Mouse (Mus musculus) hindlimb bud, embryonic 11.5 days (tissue): ENCODE measurements at regions not wholly inside any gene's neighbourhood (a gene's known extent, or its start where the extent isn't known, plus 50 kb on each side); places are given as distances from the start of the nearest gene placed in this dataset.
"Not testable (repeated sequence)": the region's sequence is repeated elsewhere in the genome, so short reads cannot be mapped to it uniquely, and the experiment has no call there.

Source experiments
- DNase-seq: peaks from one replicate; pipeline ENCODE4 v3.0.0-alpha.2; 2012; ENCODE audit warnings: low read depth, low spot score; ENCODE audit errors: extremely low spot score

DNA sequence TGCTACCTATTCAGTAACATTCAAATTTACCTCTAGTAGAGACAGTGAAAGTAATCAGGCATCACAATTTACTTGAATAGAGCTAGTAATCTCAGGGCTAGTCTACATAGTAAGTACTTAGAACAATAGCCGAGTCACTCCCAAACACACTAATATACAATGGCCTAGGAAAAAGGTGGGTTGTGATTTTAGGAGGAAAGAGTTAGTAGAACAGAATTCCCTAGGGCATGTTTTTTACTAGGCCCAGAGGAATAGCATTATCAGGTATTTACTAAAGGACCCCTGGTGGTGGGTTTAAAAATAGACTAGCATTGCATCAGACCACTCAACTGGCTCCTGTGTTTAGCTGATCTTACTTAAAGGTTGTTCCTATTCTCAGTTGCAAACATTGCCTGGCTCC is 535.8 kb downstream of the Mat2b start:
- not testable (repeated sequence) for DNase-seq

DNA sequence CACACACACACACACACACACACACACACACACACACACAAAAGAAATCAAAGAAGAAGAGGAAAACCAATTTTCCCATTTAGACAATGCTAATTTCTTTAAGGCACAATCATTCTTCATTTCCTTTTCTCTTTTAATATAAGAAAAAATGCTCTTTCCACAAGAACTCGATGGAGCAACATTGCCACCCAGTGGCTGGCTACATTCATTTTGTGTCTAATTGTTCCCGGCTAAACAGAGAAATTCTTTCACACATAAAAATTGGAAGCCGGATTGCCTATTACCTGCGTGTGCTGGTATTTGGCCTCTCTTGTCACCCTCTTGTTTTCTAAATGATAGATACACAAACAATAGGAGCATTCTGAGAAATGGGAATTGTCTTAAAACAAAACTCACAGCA is 545.7 kb downstream of the Mat2b start:
- peak; percentile 37 for DNase-seq

DNA sequence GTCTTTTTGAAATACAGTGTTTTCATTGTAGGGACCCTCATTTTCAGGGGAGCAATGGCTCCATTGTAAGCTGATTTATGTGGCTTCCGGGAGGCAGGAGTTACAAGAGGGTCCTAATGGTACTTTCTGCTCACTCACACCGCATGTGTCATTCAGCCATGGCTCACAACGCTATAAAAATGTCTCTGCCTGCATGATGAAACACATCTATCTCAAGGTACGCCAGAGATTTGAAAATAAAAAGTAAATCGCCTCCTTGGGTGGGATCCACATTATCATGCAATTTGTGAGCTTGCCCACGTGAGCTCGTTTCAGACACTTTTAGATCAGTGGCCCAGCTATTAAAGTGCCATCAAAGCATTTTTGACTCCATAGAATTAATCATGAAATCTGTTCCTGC is 557.2 kb downstream of the Mat2b start:
- DNase-seq, result no peak

DNA sequence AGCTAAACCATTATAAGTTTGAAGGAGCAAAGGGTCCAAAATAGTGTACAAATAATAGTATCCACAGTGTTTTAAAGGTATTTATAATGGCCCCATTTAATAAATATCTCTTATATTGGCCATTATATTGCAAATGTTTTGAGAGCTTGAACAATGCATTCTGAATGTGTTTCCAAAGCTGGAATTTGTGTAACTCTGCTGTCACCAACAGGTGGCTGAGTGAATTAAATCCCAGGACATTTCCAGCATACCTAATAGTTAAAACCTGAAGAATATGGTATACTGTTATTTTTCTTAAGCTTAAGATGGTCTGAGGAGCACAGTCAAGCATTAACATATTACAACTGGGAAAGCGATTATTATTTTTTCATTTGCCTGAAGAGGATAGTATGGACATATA is 592.4 kb downstream of the Mat2b start:
- DNase-seq, result no peak

DNA sequence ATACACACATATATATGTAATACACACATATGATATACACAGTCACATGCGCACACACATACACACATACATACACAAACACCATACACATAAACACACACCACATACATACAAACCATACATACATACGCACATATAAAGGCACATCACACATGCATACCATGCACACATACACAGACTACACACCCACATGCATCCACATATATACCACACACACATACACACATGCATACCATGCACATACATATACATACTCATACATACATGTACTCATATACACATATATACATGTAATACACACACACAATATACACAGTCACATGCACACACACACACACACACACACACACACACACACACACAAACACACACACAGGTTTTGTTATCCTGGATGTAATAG is 620.7 kb downstream of the Mat2b start:
- no peak for DNase-seq

DNA sequence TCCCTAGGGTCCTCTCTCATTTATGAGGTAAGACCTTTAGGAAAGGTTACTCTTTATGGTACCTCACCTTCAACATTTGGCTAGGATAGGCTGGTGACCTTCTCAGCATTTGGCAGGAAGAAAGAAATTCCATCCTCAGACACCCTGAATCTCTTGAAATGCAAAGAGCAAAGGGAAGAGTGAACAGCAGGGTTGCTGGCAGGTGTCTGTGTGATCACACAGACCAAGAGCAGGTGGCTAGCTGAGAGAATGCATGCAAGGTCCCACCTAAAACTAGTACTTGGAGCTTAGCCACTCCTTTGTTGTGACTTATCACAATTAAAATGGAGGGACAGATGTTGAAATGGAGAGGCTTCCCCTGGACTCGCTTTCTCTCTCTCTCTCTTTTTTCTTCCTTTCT is 644.5 kb downstream of the Mat2b start:
- DNase-seq, result no peak

DNA sequence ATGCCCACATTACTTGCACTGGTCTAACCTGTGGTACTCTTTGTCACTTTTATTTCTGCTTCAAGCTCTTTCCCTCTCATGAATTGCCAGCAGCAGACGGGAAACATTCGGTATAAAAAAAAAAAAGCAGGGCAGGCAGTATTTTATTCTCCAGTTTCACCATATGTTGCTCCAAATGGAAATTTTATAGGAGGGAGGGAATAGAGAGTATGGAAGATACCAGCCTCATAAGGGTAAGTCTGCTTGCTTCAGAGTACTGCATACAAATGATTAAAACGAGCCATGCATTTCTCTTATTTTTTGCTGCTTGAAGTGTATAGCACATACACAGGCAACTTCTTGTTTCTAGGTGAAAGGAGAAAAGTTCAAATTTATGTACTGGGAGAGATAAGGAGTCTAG is 667.5 kb downstream of the Mat2b start:
- no peak for DNase-seq

DNA sequence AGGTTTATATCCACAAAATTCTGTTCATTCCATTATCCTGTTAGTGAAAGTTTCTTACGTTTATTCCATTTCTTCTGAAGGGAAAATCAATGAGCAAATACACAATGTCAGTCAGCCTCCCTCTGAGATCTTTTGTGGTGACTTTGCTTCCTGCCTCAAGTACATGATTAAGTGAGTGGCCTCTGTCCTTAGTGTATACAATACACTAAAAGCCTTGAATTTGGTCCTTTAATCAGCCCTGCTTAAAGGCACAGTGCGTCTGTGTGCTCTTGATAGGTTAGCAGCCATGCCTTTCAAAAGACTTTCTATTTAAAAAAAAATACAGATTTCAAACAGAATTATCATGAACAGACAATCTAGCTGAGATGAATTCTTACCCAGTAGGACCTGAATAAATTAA is 695.5 kb downstream of the Mat2b start:
- DNase-seq, result no peak

DNA sequence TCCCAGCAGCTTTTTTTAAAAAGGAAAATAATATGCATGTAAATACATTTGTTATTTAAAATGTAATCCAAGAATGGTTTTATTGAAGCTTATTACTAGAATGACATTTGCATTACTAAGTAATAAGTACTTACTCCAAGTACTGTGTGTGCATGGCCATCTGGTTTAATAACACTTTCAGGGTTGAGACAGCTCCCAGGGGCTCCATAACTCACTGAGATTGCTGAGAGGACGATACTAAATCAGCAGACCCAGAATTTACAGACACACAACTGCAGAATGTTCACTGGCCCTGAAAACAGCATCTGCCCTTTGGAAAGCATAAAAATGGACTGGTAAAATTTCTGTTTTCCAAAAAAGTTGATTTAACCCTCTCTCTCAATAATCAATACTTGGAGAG is 696.4 kb downstream of the Mat2b start:
- no peak for DNase-seq

DNA sequence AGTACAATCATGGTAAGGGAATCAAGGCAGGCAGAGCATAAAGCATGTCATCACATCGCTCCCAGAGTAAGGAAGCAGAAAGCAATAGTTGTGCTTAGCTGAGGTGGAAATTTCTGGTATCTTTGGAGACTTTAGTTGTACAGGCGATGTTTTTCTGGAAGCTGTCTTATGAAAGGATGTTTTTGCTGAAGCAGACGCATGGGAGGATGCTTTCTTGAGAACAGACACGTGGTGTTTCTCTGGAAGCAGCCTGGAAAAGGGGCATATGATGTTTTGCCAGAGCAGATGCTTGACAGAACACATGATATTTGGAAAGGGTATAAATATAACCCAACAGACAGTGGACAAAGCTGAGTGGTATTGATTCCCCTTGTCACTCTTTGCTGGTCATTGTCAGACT is 722.4 kb downstream of the Mat2b start:
- DNase-seq, result no peak

DNA sequence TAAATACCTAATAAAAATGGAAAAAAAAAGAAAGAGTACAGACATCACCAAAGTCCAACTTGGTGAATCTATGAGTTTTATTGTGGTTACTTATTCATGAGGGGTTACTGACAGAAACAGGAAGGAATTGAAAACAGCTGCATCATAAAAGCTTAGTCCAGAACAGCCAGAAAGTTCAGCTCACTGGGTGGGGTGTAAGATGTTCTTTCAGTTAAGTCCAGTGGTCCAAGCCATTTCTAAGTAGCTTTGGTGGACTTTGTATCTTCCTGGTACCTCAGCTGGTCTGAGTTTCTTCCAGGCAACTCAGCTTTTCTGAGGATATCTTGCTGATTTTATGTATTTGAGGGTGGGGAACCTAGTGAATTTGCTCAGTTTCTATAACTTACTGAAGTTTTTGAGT is 731.3 kb downstream of the Mat2b start:
- DNase-seq, result no peak

DNA sequence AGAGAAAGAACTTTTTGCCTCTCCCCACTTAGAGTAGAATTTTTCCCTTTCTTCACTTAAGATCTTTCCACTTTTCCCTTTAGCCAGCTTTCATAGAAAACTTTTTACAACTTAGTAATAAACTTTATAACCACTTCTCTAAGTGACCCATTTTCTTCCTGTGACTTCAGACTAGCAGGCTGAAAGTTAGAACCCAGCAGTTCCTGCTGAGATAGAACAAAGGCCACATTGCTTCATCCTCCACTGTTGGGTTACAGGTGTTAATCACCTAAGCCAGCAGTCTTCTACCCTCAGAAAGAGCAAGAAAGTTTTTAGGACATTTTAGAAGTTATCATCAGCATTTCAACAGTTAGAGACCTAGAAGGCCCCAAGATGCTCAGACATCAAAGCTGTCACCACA is 740.6 kb downstream of the Mat2b start:
- no peak for DNase-seq

DNA sequence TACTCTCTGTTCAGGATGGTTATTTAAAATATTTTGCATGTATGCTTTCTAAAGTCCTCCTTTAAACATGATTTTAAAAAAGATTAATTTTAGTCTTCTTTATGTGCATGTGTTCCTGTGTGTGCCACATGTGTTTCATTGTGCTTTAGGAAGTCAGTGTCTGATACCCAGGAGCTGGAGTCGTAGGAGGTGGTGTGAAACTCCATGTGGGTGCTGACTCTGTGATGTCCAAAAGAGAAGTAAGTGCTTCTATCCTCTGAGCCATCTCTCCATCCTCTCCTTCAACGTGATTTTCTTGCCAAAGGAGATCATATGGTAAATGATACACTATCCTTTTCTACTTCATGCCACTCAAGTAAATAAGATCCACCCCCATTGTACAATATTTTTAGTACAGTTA is 750.8 kb downstream of the Mat2b start:
- no peak for DNase-seq

DNA sequence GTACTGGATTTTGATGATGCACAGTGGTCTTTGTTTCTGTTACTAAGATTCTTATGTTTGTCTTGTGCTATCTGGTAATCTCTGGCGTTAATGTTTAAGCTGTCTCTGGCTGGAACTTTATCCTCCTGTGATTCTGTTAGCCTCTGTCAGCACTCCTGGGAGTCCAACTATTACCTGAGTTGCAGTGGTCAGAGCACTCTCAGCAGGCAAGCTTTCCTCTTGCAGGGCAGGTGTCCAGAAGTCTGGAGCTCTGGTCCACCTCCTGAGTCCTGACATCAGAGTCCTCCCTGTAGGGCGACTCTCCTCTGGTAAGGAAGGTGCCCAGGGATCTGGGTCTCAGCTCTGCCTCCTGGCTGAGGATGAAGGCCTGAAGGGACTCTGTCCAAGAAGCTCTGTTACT is 760.8 kb downstream of the Mat2b start:
- DNase-seq, result no peak

DNA sequence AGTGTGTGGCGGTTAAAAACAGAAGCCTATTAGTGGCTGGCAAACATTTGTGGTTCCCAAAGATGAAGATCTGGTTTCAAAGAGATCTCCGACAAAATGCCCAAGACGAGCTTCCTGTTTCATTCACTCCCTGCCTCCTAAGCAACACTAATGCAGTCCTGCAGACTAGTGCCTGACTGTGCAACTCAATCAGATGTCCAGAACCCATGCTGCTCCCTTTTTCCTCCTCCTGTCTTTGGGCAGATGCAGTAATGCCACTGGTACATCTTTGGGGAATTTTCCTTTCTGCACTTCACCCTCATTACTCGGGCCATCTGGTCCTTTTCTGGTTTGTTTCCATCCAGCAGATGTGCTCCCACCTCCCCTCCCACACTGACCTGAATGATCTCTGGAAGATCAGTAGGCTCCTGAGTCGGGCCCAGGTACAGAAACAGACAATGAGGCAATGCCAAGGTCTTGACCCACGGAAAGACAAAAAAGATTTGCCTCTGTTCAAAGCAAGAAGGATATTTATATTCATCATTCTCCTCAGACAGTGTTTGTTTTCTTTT is 771.0 kb downstream of the Mat2b start:
- no peak for DNase-seq

DNA sequence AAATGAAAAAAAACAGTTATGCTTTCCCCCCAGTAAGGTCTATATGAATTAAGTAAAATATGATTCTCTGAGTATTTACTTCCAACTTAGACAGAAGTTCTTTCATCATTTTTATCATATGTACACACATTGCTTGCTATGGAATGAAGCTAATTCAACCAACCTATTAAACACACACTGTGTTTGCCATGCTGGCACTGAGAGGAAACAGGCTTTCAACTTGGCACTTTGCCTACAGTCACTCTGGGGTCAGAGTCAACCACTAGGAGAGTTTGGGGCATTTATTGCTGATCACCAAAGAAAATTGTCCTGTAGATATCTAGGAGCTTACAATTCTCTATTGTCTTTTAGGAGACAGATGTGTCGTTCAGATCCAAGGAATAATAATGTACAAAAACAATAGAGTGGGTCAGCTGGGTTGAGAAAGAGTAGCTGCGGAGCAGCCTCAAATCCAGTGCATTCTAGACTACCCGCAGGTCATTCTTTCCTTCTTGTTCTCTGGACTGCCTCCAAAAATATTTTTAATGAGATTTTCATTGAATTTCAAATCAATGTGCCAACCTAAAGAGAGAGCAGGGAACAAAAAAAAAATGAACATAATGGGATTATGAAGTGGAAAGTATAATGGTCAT is 777.2 kb downstream of the Mat2b start:
- DNase-seq, result no peak

DNA sequence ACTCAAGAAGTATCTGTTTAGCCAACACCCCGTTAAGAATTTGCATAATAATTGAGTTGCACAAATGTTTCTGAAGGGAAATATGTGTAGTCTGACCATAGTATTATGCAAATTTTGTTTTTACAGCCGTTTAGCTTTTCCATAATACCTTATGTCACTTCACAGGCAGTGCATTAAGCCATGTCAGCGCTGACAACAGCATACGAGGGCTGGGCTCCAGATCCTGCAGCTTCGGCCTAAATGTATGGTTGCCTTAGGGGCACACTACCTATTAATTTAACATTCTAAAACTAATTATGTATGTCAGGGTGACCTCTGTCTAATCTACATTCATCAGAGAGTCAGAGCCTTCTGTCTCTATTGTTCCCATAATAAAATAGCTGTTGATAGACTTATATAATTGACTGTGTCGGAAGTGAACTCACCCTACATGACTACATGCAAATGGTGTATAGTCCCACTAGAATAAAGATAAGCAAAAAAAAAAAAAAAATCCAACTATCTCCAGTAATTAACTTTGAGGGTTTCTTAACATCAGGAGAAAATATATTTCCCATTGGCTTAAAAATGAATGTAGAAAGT is 795.3 kb downstream of the Mat2b start:
- DNase-seq, result no peak

DNA sequence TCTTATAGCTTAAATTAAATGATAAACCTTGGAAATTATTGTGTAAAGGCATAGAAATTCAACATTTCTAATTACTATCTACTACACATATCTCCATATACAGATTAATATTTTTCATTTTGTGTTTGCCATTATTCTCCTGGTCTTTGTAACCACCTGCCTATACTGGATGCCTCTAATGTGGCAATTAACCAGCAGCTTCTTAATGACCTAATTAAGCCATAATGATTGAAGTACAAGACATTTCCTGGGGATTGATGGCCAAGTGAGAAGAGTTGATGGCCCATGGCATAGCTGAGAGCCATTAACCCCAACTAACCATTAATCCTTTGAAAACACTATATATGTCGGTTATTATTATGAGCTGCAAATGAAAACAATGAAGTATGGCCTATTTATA is 811.7 kb downstream of the Mat2b start:
- no peak for DNase-seq

DNA sequence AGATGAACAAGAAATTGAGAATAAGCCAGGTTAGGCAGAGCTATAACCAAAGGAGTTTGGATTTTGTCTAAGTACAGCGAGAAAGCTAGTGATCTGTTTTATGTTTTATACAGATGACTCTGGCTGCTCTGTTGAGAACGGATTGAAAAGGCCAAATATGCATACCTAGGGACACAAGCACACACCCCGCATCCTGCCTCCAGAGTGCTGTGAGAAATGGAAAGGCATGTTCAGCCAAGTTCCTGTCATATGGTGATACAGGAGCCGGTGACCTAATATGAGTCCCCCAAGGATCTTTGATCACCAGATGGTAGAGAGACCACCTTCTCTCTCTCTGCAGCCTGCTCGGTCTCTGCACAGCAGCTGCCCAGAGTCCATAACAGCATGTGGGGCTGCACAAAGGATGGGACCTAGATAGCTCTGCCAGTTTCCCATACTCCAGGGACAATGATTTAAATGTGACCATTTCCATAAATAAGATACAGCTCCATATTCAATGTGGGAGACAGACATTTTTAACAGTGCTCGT is 826.5 kb downstream of the Mat2b start:
- DNase-seq, result no peak
